Mouse (Mus musculus) erythroid progenitor cell, adult 5-6 weeks (primary cell): ENCODE data around the gene Cpm. TPM values are rescaled to one million over a fixed set of nuclear protein-coding genes. Genes with fewer than 3 reads are reported as not detected.

Experiments
- ATAC-seq: replicated peaks from 2 replicates; pipeline ENCODE4 v1.8.0; 2016; ENCODE audit warnings: moderate number of reproducible peaks, mild to moderate bottlenecking, moderate TSS enrichment, inconsistent platforms; ENCODE audit not compliant: poor library complexity, low FRiP score, severe bottlenecking
- total RNA-seq, 2 experiments: library from RNA; stranded (forward) in 1 of 2; stranded (reverse) in 1 of 2; fragments of 150-400 nt in 1 of 2; fragments of 186-747, 209-891 nt in 1 of 2; gene quantifications; 2 replicates each; pipeline versions ENCODE4 v1.2.3 to v1.2.4; 2015 to 2017; ENCODE audit warnings: low replicate concordance in 2 of 2

Gene Cpm
- total RNA-seq, 2 experiments from 2014 or later = 5.4 to 9.6 TPM

DNA sequence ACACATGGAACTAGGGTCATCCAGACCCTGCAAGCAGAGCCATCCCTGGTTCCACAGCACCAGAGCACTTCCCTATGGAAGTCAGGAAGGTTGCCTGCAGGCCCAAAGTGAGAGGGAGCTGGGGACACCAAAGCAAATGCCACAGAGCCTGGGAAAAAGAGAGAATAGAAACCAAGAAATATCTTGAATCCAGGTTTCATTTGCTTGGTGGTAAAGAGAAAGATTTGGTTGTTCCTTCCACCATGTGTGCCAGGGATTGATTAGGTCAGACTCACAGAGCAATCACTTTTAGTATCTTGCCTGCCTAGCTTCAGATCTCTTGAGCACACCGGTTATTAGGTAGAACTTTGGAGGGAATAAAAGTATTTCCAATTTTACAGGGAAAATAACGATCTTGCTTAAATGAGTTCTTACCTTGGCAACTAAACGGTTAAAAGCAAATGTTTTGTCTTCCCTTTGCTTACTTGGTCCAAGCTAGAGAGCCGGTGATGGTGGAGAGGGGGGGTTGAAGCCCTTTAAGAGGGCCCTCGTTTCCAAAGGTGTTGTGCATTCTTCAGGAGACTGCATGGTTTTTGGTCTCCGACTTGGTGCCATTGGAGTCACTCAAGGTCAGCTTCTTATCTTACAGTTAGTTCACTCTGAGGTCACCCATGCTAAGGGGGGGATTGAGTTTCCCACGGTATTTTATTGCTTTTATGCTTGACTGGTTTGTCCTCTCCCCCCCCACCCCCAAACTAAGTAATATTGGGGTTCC, 26.8 kb downstream of the Cpm start:
- no peak for ATAC-seq

DNA sequence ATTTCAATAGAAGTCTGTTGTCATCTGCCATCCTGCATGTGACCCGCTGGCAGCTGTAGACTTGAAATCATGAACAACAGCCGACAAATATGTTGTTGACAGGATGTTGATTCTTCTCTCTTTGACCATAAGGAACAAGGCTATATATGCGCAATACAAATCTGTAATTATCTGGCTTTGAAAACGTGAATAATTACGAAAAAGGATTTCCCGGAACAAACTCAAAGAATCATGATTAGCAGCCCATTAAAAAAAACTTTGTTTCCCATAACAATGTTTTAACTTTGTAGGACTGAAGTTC, 27.3 kb downstream of the Cpm start:
- ATAC-seq = no peak

- no peak for ATAC-seq
Measured at GRCm38 (mm10) chr10:117656985-117657658, 27.8 kb downstream of the Cpm start.

GRCm38 (mm10) chr10:117657659-117658306, 28.5 kb downstream of the Cpm start:
- ATAC-seq = no peak

DNA sequence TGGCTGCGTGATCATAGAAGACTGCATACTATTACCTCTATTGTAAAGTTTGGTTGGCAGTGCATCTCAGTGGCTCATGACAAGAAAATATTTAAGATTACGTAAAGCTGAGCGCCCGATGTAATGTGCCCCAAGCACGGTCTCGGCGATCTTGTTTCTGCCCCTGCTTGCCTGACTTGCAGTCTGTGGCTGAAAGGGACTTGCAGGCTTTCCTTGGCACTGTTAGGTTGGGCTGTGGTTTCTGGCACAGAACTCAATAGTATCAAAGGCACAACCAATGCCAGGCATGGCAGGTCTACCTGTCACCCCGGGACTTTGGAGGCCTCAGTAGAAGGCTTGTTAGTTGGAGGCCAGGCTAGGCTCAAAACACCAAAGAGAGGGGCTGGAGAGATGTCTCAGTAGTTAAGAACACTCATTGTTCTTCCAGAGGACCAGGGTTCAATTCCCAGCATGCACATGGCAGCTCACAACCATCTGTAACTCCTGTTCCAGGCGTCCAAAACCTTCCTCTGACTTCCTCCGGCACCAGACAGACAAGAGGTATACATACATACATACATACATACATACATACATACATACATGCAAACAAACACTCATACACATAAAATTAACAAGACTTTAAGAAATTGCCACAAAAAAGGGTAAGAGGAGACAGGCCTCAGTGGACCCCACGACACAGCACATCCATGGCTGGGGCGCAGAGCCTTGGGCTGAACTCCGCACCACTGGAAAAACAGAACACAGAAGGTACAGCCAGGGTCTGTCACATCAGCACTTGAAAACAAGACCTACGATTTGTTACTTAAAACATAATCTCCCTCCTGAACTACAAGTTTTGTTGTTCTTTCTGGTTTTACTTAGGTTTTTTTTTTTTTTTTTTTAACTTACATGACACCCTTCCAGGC, 29.5 kb downstream of the Cpm start:
- ATAC-seq = no peak

DNA sequence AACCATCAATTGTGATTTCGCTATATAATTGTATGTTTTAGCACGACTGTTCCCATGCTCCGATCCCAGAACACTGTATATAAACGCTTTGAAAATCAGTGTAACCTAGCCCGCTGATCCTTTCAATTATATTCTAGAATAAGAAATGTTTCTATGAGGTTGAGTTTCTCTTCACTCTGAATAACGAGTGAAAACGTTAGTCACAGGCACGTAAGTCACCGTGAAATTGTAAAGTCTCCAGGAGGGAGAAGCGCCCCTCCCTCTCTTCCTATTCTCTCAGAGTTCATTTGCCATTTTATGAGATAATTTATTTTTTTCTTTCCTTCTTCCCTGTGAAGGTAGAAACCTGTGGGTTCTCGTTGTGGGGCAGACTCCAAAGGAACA, 30.1 kb downstream of the Cpm start:
- ATAC-seq = no peak

- no peak for ATAC-seq
Measured at GRCm38 (mm10) chr10:117659819-117660218, 30.5 kb downstream of the Cpm start.

DNA sequence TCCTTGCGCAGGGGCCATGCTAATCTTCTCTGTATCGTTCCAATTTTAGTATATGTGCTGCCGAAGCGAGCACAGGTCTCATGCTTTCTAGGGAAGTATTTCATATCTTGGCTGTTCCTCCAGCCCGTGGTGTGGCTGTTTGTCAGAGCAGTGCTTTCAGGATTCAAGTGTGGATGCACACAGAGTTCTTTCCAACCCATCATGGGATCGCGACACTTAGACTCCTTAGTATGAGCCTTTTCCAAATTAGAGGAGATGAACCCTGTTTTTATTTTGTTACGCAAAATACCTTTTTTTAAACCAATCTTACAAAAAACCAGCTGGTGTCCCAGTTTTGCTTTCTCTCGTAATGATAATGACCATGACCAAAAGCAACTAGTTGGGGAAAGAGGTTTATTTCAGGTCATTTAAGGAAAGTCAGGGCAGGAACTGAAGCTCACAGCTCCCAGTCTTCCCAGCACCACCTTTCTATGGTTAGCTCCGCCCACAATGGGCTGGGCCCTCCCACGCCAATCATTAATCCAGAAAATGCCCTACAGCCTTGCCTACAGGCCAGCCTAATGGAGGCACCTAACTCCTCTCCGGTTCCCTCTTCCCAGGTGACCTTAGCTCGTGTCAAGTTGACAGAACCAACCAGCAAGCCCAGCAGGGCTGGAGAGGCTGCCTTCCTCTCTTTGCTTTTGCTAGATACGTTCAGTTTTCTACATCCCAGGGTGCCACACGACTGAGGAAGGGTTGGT, 33.2 kb downstream of the Cpm start:
- ATAC-seq = no peak

- no peak for ATAC-seq
Measured at GRCm38 (mm10) chr10:117663056-117663864, 34.0 kb downstream of the Cpm start.

DNA sequence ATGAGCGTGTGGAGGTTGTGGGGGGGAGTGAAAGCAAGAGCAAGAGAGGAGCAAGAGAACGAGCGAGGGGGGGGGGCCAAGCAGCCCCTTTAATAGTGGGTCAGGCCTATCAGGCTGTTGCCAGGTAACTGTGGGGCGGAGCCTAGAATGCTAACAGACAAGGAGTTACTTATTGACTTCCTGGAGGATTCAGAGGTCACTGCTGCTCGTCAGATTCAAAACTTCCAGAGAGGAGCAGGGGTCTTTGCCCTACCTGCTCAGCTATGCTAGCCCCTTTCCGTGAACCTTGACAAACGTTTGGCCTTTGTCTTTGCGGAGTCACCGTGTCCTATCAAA, 34.5 kb downstream of the Cpm start:
- no peak for ATAC-seq

DNA sequence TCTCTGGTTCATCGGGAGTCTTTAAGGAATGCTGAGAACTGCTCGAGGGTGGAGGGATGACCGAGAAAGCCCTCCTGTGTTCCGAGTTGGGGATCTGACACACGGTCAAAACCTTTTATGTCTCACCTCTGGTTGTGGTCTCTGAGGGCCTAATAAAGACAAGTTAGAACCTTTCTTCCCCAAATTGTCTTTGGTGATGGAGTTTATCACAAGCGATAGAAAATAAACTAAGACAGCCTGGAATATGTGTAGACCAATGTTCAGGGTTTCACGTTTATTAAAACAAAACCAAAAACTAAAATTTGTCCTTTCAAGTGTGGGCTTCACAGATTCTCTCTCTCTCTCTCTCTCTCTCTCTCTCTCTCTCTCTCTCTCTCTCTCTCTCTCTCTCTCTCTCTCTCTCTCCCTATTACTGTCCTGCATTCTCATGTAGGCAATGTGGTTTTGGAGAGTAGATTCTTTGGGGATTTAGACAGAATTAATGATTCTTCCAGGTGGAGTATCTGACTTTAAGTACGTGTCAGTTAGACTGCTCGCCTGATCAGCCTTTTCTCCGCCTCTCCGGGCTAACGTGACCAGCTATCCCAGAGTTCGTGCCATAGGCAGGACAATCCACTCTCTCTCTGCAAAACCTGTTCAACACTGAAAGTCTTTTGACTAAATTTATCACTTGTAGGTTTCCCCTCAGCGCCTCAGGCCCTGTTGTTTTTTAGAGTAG, 35.1 kb downstream of the Cpm start:
- no peak for ATAC-seq

GRCm38 (mm10) chr10:117664926-117665209, 35.6 kb downstream of the Cpm start:
- ATAC-seq = no peak

- ATAC-seq = no peak
Measured at GRCm38 (mm10) chr10:117665376-117666275, 36.3 kb downstream of the Cpm start.

DNA sequence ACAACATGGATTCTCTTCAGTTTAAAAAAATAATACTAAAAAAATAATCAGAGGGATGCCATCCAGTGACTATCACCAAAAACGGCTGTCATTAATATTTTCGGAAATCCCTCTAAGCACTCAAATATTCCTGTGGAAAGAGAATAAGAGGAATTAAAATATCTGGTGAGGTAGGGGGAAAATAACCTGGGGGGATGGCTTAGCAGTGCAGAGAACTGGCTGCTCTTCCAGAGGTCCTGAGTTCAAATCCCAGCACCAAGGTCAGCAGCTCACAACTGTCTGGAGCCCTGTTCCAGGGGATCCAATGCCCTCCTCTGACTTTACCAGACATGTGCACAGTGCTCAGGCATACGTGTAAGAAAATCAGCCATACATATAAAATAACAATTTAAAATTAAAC, 37.1 kb downstream of the Cpm start:
- ATAC-seq = no peak

DNA sequence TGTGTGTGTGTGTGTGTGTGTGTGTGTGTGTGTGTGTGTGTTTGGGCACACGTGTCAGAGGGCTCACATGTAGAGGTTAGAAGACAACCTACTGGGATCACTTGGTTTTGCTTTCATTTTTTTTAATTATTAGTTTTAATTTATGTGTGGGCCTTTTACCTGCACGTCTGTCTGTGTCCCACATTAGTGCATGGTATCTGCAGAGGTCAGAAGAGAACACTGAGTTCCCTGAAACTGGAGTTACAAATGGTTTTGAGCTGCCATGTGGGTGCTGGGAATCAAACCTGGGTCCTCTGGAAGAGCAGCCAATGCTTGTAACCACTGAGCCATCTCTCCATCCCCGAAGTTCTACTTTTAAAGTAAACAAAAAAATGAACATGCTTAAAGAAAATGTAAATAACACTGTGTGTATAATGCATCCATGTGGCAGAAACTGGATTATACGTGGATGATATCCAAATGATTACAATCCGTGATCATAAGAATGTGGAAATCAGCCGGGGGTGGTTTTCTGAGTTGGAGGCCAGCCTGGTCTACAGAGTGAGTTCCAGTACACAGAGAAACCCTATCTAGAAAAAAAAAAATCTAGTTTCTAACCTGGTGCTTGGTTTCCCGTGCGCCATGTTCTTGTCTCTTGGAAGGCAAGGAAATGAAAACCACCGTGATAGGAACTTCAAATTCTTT, 37.8 kb downstream of the Cpm start:
- no peak for ATAC-seq

- ATAC-seq = no peak
Measured at GRCm38 (mm10) chr10:117667663-117668507, 38.6 kb downstream of the Cpm start.
